Mouse (Mus musculus): ENCODE measurements around the gene Eps8. TPM values are rescaled to one million over a fixed set of nuclear protein-coding genes. Genes with fewer than 3 reads are reported as not detected.
"Not testable (repeated sequence)": the region's sequence is repeated elsewhere in the genome, so short reads cannot be mapped to it uniquely, and the experiment has no call there.

The Eps8 gene
- polyA plus RNA-seq, 1 experiment from 2014 or later, result 18.7 TPM

GRCm38 (mm10) chr6:137494801-137495200, 159.9 kb downstream of the Eps8 start:
- H3K27ac ChIP-seq (ENCODE audit: low read depth, low read length), result no peak overlapping the region
- no peaks in the 10 kb centered on the region for H3K4me1 ChIP-seq (ENCODE audit: control insufficient read depth, insufficient read depth, low read length)
- H3K4me3 ChIP-seq (ENCODE audit: low read depth, low read length), result no peak overlapping the region
- 78% methylated on average over 1 of the region's 1 CpGs for WGBS (ENCODE audit: insufficient replicate concordance)
- H3K27me3 ChIP-seq (ENCODE audit: control insufficient read depth, insufficient read depth, low read length), result no peaks in the 10 kb centered on the region
- H3K4me2 ChIP-seq, result no peak overlapping the region
- no peak for ATAC-seq (replicated peaks; ENCODE audit: insufficient number of reproducible peaks, low FRiP score, low TSS enrichment)
- no peaks in the 10 kb centered on the region for H3K36me3 ChIP-seq (ENCODE audit: control insufficient read depth, insufficient read depth, low read length)
- H3K9me3 ChIP-seq (replicated peaks; ENCODE audit: control insufficient read depth, low read length), result no peaks in the 10 kb centered on the region
- H3K9ac ChIP-seq (ENCODE audit: low read depth, low read length), result no peak overlapping the region

GRCm38 (mm10) chr6:137494136-137494475, 160.6 kb downstream of the Eps8 start:
- no peak overlapping the region for H3K27ac ChIP-seq (ENCODE audit: low read depth, low read length)

GRCm38 (mm10) chr6:137493211-137494135, 161.2 kb downstream of the Eps8 start:
- no peak for ATAC-seq (replicated peaks; ENCODE audit: insufficient number of reproducible peaks, low FRiP score, low TSS enrichment)
- Histone ChIP-seq H3K27ac (ENCODE audit: low read depth, low read length) (no peak overlapping the region), H3K9me3 (replicated peaks; ENCODE audit: control insufficient read depth, low read length) (no peaks in the 10 kb centered on the region), H3K4me3 (ENCODE audit: low read depth, low read length) (no peak overlapping the region), H3K27me3 (ENCODE audit: control insufficient read depth, insufficient read depth, low read length) (no peaks in the 10 kb centered on the region), H3K4me2 (no peak overlapping the region), H3K9ac (ENCODE audit: low read depth, low read length) (no peak overlapping the region), H3K4me1 (ENCODE audit: control insufficient read depth, insufficient read depth, low read length) (no peaks in the 10 kb centered on the region), H3K36me3 (ENCODE audit: control insufficient read depth, insufficient read depth, low read length) (no peaks in the 10 kb centered on the region)
- WGBS (ENCODE audit: insufficient replicate concordance), result 84% methylated on average over 17 of the region's 17 CpGs

More at GRCm38 (mm10) chr6:137494136-137494475, 160.6 kb downstream of the Eps8 start:
- Histone ChIP-seq H3K4me2 (no peak overlapping the region), H3K9me3 (replicated peaks; ENCODE audit: control insufficient read depth, low read length) (no peaks in the 10 kb centered on the region), H3K9ac (ENCODE audit: low read depth, low read length) (no peak overlapping the region), H3K4me1 (ENCODE audit: control insufficient read depth, insufficient read depth, low read length) (no peaks in the 10 kb centered on the region), H3K27me3 (ENCODE audit: control insufficient read depth, insufficient read depth, low read length) (no peaks in the 10 kb centered on the region), H3K36me3 (ENCODE audit: control insufficient read depth, insufficient read depth, low read length) (no peaks in the 10 kb centered on the region), H3K4me3 (ENCODE audit: low read depth, low read length) (no peak overlapping the region)
- no peak for ATAC-seq (replicated peaks; ENCODE audit: insufficient number of reproducible peaks, low FRiP score, low TSS enrichment)

- Histone ChIP-seq H3K4me3 (ENCODE audit: low read depth, low read length) (no peak overlapping the region), H3K9me3 (replicated peaks; ENCODE audit: control insufficient read depth, low read length) (no peaks in the 10 kb centered on the region), H3K4me1 (ENCODE audit: control insufficient read depth, insufficient read depth, low read length) (no peaks in the 10 kb centered on the region), H3K27ac (ENCODE audit: low read depth, low read length) (no peak overlapping the region), H3K4me2 (no peak overlapping the region), H3K27me3 (ENCODE audit: control insufficient read depth, insufficient read depth, low read length) (no peaks in the 10 kb centered on the region), H3K9ac (ENCODE audit: low read depth, low read length) (no peak overlapping the region), H3K36me3 (ENCODE audit: control insufficient read depth, insufficient read depth, low read length) (no peaks in the 10 kb centered on the region)
- 82% methylated on average over 4 of the region's 4 CpGs for WGBS (ENCODE audit: insufficient replicate concordance)
- ATAC-seq (replicated peaks; ENCODE audit: insufficient number of reproducible peaks, low FRiP score, low TSS enrichment), result no peak
Observed at GRCm38 (mm10) chr6:137492582-137492981, 162.1 kb downstream of the Eps8 start.

- Histone ChIP-seq H3K4me2 (no peak overlapping the region), H3K36me3 (ENCODE audit: control insufficient read depth, insufficient read depth, low read length) (no peaks in the 10 kb centered on the region), H3K4me1 (ENCODE audit: control insufficient read depth, insufficient read depth, low read length) (no peaks in the 10 kb centered on the region), H3K4me3 (ENCODE audit: low read depth, low read length) (no peak overlapping the region), H3K27me3 (ENCODE audit: control insufficient read depth, insufficient read depth, low read length) (no peaks in the 10 kb centered on the region), H3K9ac (ENCODE audit: low read depth, low read length) (no peak overlapping the region), H3K27ac (ENCODE audit: low read depth, low read length) (no peak overlapping the region), H3K9me3 (replicated peaks; ENCODE audit: control insufficient read depth, low read length) (no peaks in the 10 kb centered on the region)
- 46% methylated on average over 2 of the region's 2 CpGs for WGBS (ENCODE audit: insufficient replicate concordance)
- no peak for ATAC-seq (replicated peaks; ENCODE audit: insufficient number of reproducible peaks, low FRiP score, low TSS enrichment)
Observed at GRCm38 (mm10) chr6:137491659-137492058, 163.0 kb downstream of the Eps8 start.

GRCm38 (mm10) chr6:137490115-137490514, 164.6 kb downstream of the Eps8 start:
- Histone ChIP-seq H3K4me3 (ENCODE audit: low read depth, low read length) (no peak overlapping the region), H3K4me1 (ENCODE audit: control insufficient read depth, insufficient read depth, low read length) (no peaks in the 10 kb centered on the region), H3K9ac (ENCODE audit: low read depth, low read length) (no peak overlapping the region), H3K9me3 (replicated peaks; ENCODE audit: control insufficient read depth, low read length) (no peaks in the 10 kb centered on the region), H3K27ac (ENCODE audit: low read depth, low read length) (no peak overlapping the region), H3K4me2 (no peak overlapping the region), H3K27me3 (ENCODE audit: control insufficient read depth, insufficient read depth, low read length) (no peaks in the 10 kb centered on the region), H3K36me3 (ENCODE audit: control insufficient read depth, insufficient read depth, low read length) (no peaks in the 10 kb centered on the region)
- WGBS (ENCODE audit: insufficient replicate concordance), result 87% methylated on average over 14 of the region's 14 CpGs
- ATAC-seq (replicated peaks; ENCODE audit: insufficient number of reproducible peaks, low FRiP score, low TSS enrichment), result no peak

- H3K27ac ChIP-seq (ENCODE audit: low read depth, low read length), result no peak overlapping the region
- 37% methylated on average over 6 of the region's 6 CpGs for WGBS (ENCODE audit: insufficient replicate concordance)
- no peaks in the 10 kb centered on the region for H3K9me3 ChIP-seq (replicated peaks; ENCODE audit: control insufficient read depth, low read length)
- H3K4me3 ChIP-seq (ENCODE audit: low read depth, low read length), result no peak overlapping the region
- no peaks in the 10 kb centered on the region for H3K36me3 ChIP-seq (ENCODE audit: control insufficient read depth, insufficient read depth, low read length)
- no peak for ATAC-seq (replicated peaks; ENCODE audit: insufficient number of reproducible peaks, low FRiP score, low TSS enrichment)
- H3K9ac ChIP-seq (ENCODE audit: low read depth, low read length), result no peak overlapping the region
- 0 out of 2 replicates have a peak, but pooled peaks cover 4% of the 10 kb centered on the region for H3K4me1 ChIP-seq (ENCODE audit: control insufficient read depth, insufficient read depth, low read length)
- H3K27me3 ChIP-seq (ENCODE audit: control insufficient read depth, insufficient read depth, low read length), result no peaks in the 10 kb centered on the region
- H3K4me2 ChIP-seq, result no peak overlapping the region
Observed at GRCm38 (mm10) chr6:137487443-137487842, 167.2 kb downstream of the Eps8 start.

- no peaks in the 10 kb centered on the region for H3K36me3 ChIP-seq (ENCODE audit: control insufficient read depth, insufficient read depth, low read length)
- H3K27ac ChIP-seq (ENCODE audit: low read depth, low read length), result no peak overlapping the region
- no peaks in the 10 kb centered on the region for H3K9me3 ChIP-seq (replicated peaks; ENCODE audit: control insufficient read depth, low read length)
- H3K4me1 ChIP-seq (ENCODE audit: control insufficient read depth, insufficient read depth, low read length), result 0 out of 2 replicates have a peak, but pooled peaks cover 4% of the 10 kb centered on the region
- H3K9ac ChIP-seq (ENCODE audit: low read depth, low read length), result no peak overlapping the region
- H3K4me2 ChIP-seq, result no peak overlapping the region
- no peaks in the 10 kb centered on the region for H3K27me3 ChIP-seq (ENCODE audit: control insufficient read depth, insufficient read depth, low read length)
- no peak for ATAC-seq (replicated peaks; ENCODE audit: insufficient number of reproducible peaks, low FRiP score, low TSS enrichment)
- 79% methylated on average over 7 of the region's 7 CpGs for WGBS (ENCODE audit: insufficient replicate concordance)
- H3K4me3 ChIP-seq (ENCODE audit: low read depth, low read length), result no peak overlapping the region
Observed at GRCm38 (mm10) chr6:137482891-137483290, 171.8 kb downstream of the Eps8 start.

GRCm38 (mm10) chr6:137475695-137476094, 179.0 kb downstream of the Eps8 start:
- ATAC-seq (replicated peaks; ENCODE audit: insufficient number of reproducible peaks, low FRiP score, low TSS enrichment); H3K9ac ChIP-seq (ENCODE audit: low read depth, low read length); H3K9me3 ChIP-seq (replicated peaks; ENCODE audit: control insufficient read depth, low read length); H3K4me2 ChIP-seq; H3K27ac ChIP-seq (ENCODE audit: low read depth, low read length); H3K4me3 ChIP-seq (ENCODE audit: low read depth, low read length); H3K27me3 ChIP-seq (ENCODE audit: control insufficient read depth, insufficient read depth, low read length); H3K4me1 ChIP-seq (ENCODE audit: control insufficient read depth, insufficient read depth, low read length); H3K36me3 ChIP-seq (ENCODE audit: control insufficient read depth, insufficient read depth, low read length): not testable (repeated sequence)
- WGBS (ENCODE audit: insufficient replicate concordance), result 86% methylated on average over 5 of the region's 5 CpGs
